Mouse (Mus musculus) forebrain, embryonic 10.5 days (tissue): Measurements from ENCODE around the gene Gpr153. TPM values are rescaled to one million over a fixed set of nuclear protein-coding genes. Genes with fewer than 3 reads are reported as not detected.

Experiments used
- DNase-seq: peaks from one replicate; pipeline ENCODE4 v3.0.0-alpha.2; 2017; ENCODE audit warnings: low spot score; ENCODE audit errors: extremely low spot score
- H3K27ac ChIP-seq: fragments of 300-500 bp; sonication (generic); 2 replicates; pipeline ENCODE4 v1.5.1; 2016; ENCODE audit warnings: mild to moderate bottlenecking
- H3K27me3 ChIP-seq: fragments of 300-500 bp; sonication (generic); 2 replicates; pipeline ENCODE4 v1.6.1; 2016; ENCODE audit warnings: mild to moderate bottlenecking; ENCODE audit not compliant: poor library complexity, severe bottlenecking
- H3K36me3 ChIP-seq: fragments of 300-500 bp; sonication (generic); replicated peaks from 2 replicates; pipeline ENCODE4 v1.6.1; 2016; ENCODE audit warnings: mild to moderate bottlenecking, moderate library complexity
- H3K4me1 ChIP-seq: fragments of 300-500 bp; sonication (generic); 2 replicates; pipeline ENCODE4 v1.6.1; 2016
- H3K4me3 ChIP-seq: fragments of 300-500 bp; sonication (generic); 2 replicates; pipeline ENCODE4 v1.5.1; 2016; ENCODE audit warnings: mild to moderate bottlenecking, moderate library complexity
- H3K9me3 ChIP-seq: fragments of 300-500 bp; sonication (generic); 2 replicates; pipeline ENCODE4 v1.6.1; 2016; ENCODE audit warnings: mild to moderate bottlenecking, moderate library complexity
- WGBS: fragments of 180-500 bp; shearing (Covaris S2); methylation state at CpG from one replicate; pipeline ENCODE4 v1.1.7; 2016; 5-methylcytosine and 5-hydroxymethylcytosine counted together
- polyA plus RNA-seq: library from polyadenylated mRNA; unstranded; fragments of >200 nt; fragmentation: Nextera tagmentation; extraction: Ambion mirVana; gene quantifications from 2 replicates; pipeline ENCODE4 v1.2.1, GENCODE M21; 2016

Gpr153 gene
- polyA plus RNA-seq, 1 experiment from 2014 or later = 3.0 TPM

- no peak overlapping the region for H3K27ac ChIP-seq
- DNase-seq = no peak
- peaks cover 17% of the 10 kb centered on the region for H3K27me3 ChIP-seq
- H3K36me3 ChIP-seq = peaks cover 18% of the 10 kb centered on the region
- H3K4me3 ChIP-seq = no peak overlapping the region
- peaks cover 50% of the 10 kb centered on the region for H3K4me1 ChIP-seq
- WGBS = 91% methylated on average over 13 of the region's 13 CpGs
- H3K9me3 ChIP-seq = no peaks in the 10 kb centered on the region
Observed at GRCm38 (mm10) chr4:152267748-152268369, 6.2 kb upstream of the Gpr153 start.

DNA sequence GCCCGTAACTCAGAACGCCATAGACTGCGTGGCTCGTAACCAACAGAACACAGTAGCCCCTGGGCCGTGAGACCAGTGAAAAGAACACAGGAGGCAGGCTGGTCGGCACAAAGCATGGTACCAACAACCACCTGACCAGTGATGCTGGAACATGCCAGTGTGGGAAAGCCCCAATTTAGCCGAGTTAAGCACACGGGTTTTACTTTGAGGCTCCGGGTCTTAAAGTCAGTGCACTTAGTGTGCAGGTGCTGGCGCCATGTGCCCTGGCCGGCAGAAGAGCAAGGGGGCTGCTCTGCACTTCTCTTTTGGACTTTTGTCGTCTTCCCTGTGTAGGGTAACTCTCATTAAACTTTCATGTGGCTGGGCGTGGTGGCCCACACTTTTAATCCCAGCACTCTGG lies 4.1 kb upstream of the Gpr153 start:
- Histone ChIP-seq H3K36me3 (peaks cover 15% of the 10 kb centered on the region), H3K27me3 (peaks cover 38% of the 10 kb centered on the region)

DNA sequence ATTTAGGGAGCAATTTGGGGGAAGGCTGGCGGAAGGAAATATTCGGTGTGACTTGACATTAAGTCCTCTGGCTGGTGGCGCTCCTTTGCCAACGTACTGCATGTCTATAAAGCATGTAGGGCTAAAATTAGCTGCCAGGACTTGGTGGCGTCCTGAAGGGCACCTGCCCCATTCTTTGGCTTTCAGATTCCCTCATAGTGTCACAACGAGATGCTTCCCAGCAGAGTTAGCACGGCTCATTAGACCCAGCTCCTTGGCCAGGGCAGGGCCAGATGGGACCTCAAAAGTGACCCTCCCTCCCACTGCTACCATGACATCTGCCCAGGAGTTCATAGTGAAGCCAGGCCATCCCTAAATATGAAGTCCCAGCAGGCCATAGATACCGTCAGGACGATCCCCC lies 3.4 kb upstream of the Gpr153 start:
- 84% methylated on average over 9 of the region's 9 CpGs for WGBS
- no peak for DNase-seq
- H3K4me3 ChIP-seq = no peak overlapping the region
- peaks cover 53% of the 10 kb centered on the region for H3K4me1 ChIP-seq
- H3K27ac ChIP-seq = no peak overlapping the region
- H3K27me3 ChIP-seq = peaks cover 44% of the 10 kb centered on the region
- H3K9me3 ChIP-seq = no peaks in the 10 kb centered on the region
- peaks cover 11% of the 10 kb centered on the region for H3K36me3 ChIP-seq

More for the DNA sequence above, 4.1 kb upstream of the Gpr153 start:
- H3K4me3 ChIP-seq = no peak overlapping the region
- WGBS = 90% methylated on average over 13 of the region's 13 CpGs
- peaks cover 50% of the 10 kb centered on the region for H3K4me1 ChIP-seq
- no peak for DNase-seq
- no peaks in the 10 kb centered on the region for H3K9me3 ChIP-seq
- no peak overlapping the region for H3K27ac ChIP-seq

DNA sequence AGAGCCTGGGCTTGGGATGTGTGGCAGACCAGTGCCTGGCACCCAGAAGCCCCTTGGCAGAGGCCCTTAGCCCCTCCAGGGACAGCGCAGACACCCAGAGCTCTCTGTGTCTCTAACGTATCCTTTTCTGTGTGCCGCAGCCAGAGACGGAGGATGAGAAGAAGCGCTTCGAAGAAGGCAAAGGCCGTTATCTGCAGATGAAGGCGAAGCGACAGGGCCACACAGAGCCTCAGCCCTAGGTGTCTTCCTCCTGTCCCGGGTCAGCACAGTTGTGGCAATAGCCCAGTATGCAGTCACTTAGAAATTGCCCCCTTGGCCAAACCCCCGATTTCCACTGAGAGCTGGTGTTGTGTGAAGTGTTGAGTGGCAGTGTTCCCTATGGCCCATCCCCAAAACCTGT lies 2.7 kb upstream of the Gpr153 start:
- H3K4me3 ChIP-seq = no peak overlapping the region
- WGBS = 90% methylated on average over 11 of the region's 11 CpGs
- H3K9me3 ChIP-seq = no peaks in the 10 kb centered on the region
- no peak for DNase-seq
- peaks cover 11% of the 10 kb centered on the region for H3K36me3 ChIP-seq
- no peak overlapping the region for H3K27ac ChIP-seq
- peaks cover 47% of the 10 kb centered on the region for H3K4me1 ChIP-seq
- H3K27me3 ChIP-seq = peaks cover 52% of the 10 kb centered on the region

DNA sequence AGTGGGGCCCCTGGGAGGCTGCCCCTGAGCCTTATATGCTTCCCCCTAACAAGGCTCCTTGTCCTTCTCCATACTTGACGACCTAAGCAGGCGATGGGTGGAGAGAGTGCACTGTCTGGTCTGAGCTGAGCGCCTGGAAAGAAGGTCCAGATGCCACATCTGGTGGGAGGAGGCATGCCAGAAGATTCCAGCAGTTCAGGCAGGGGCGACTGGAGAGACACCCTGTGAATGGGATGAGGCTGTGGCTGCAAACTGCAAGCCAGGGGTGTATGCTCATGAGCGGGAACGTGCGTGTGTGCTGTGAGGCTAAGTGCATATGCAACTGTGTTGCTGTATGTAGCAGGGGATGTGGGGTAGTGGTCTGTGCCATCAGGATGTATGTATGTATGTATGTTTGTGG lies 2.0 kb upstream of the Gpr153 start:
- Histone ChIP-seq H3K4me1 (peaks cover 52% of the 10 kb centered on the region), H3K9me3 (no peaks in the 10 kb centered on the region), H3K27ac (peak overlapping the region; percentile 13; the same call in 1 of the 2 replicates), H3K4me3 (no peak overlapping the region), H3K36me3 (peaks cover 11% of the 10 kb centered on the region), H3K27me3 (peaks cover 58% of the 10 kb centered on the region)
- DNase-seq = no peak
- 74% methylated on average over 7 of the region's 7 CpGs for WGBS

- H3K4me1 ChIP-seq = peaks cover 52% of the 10 kb centered on the region
- H3K27ac ChIP-seq = no peak overlapping the region
- WGBS = 38% methylated on average over 9 of the region's 9 CpGs
- peaks cover 64% of the 10 kb centered on the region for H3K27me3 ChIP-seq
- H3K4me3 ChIP-seq = no peak overlapping the region
- peaks cover 9% of the 10 kb centered on the region for H3K36me3 ChIP-seq
- no peaks in the 10 kb centered on the region for H3K9me3 ChIP-seq
- DNase-seq = no peak
Observed at GRCm38 (mm10) chr4:152272449-152273049, 1.5 kb upstream of the Gpr153 start.

- Histone ChIP-seq H3K9me3 (no peaks in the 10 kb centered on the region), H3K27me3 (peaks cover 63% of the 10 kb centered on the region), H3K4me3 (peak overlapping the region; percentile 73; the same call in 1 of the 2 replicates), H3K36me3 (peaks cover 2% of the 10 kb centered on the region), H3K4me1 (peaks cover 52% of the 10 kb centered on the region), H3K27ac (peak overlapping the region; percentile 84; the same call in 1 of the 2 replicates)
- no peak for DNase-seq
- WGBS = 27% methylated on average over 3 of the region's 3 CpGs
Observed at GRCm38 (mm10) chr4:152273191-152273590, 841 bp upstream of the Gpr153 start.

DNA sequence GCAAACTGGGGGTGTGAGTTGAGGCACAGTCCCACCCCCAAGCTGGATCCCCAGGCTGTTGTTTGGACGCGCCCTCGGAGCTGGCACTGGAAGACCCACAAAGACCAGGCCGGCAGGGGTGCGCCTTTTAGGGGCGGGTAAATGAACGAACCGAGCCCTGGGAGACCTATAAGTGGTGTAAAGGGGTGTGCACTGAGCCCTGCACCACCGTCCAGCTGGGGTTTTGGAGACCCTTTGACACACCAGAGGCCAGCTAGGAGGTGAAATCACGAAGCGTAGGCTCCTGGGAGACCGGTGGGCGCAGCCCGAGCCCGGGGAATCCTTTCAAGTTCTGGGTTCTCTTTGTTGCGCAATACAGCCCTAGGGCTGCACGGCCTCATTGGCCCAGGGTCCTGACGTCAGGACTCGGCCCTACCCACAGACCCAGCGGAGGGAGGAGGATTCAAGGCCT lies 674 bp downstream of the Gpr153 start:
- peak; percentile 53 for DNase-seq
- Histone ChIP-seq H3K36me3 (no peaks in the 10 kb centered on the region), H3K4me3 (peak overlapping the region; percentile 73), H3K27ac (peak overlapping the region; percentile 84), H3K27me3 (peaks cover 71% of the 10 kb centered on the region), H3K4me1 (peaks cover 52% of the 10 kb centered on the region), H3K9me3 (no peaks in the 10 kb centered on the region)
- under 1% methylated on average over 20 of the region's 20 CpGs for WGBS

DNA sequence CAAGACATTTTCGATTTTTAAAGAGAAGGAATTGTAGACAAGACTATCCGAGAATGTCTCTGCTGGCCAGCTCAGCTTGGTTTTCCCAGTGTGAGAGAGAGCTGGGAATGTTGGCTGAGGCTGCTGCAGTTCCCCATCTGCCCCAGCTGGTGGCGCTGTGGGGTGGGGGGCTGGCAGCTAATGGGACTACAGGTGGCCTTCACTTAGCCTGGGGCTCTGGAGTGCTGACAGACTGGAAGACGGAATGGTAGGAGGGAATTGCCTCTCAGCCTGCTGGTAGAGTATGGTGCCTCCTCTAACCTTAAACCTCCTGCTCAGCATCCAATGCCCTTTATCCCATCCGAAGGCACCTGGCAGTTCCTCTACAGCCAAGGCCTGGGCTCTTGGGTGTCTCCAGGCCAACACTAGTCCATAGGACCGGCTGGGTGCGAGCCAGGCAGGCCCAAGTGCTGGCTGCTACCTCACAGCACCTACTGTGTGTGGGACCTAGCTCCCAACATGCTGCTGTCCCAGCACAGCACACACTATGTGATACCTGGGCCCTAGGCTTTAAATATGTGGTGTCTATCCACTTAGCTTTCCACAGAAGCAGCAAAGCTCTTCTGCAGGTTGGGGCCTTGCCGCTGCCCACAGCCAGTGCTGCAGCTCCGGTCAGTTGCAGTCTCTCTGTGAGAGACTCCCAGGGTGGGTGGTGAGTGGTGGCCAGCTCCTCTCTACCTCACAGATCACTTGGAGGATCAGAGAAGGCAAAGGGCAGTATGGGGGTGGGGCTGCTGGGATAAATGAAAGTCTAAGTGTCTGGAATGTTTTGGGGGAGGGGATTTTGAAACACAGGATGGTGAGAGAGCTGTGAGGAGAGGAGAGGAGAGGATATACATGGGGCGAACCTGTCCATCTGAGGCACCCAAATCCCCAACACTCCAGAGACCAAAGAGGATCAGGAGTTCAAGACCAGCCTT lies 2.6 kb downstream of the Gpr153 start:
- Histone ChIP-seq H3K36me3 (peaks cover 2% of the 10 kb centered on the region; the same call in 1 of the 2 replicates), H3K27me3 (peaks cover 89% of the 10 kb centered on the region), H3K27ac (no peak overlapping the region), H3K4me3 (no peak overlapping the region), H3K4me1 (peaks cover 48% of the 10 kb centered on the region), H3K9me3 (no peaks in the 10 kb centered on the region)
- DNase-seq = peak; percentile 62
- 50% methylated on average over 10 of the region's 10 CpGs for WGBS

DNA sequence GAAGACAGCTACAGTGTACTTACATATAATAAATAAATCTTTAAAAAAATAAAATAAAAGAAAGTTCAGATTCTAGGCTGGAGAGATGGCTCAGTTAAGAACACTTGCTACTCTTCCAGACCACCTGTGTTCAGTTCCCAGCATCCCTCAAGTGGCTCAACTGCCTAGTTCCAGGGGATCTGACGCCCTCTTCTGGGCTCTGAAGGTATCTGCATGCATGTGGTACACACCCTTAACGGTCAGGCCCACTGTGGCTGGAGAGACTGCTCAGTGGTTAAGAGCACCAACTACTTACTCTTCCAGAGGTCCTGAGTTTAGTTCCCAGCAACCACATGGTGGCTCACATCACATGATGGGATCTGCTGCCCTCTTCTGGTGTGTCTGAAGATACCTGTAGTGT lies 3.9 kb downstream of the Gpr153 start:
- Histone ChIP-seq H3K36me3 (peaks cover 2% of the 10 kb centered on the region; the same call in 1 of the 2 replicates), H3K27me3 (peaks cover 89% of the 10 kb centered on the region), H3K27ac (no peak overlapping the region), H3K9me3 (no peaks in the 10 kb centered on the region), H3K4me3 (no peak overlapping the region), H3K4me1 (peaks cover 38% of the 10 kb centered on the region)
- no peak for DNase-seq
- 75% methylated on average over 2 of the region's 2 CpGs for WGBS

- no peak overlapping the region for H3K27ac ChIP-seq
- no peaks in the 10 kb centered on the region for H3K9me3 ChIP-seq
- peaks cover 38% of the 10 kb centered on the region for H3K4me1 ChIP-seq
- 91% methylated on average over 23 of the region's 23 CpGs for WGBS
- DNase-seq = no peak
- peaks cover 2% of the 10 kb centered on the region; the same call in 1 of the 2 replicates for H3K36me3 ChIP-seq
- H3K4me3 ChIP-seq = no peak overlapping the region
- peaks cover 89% of the 10 kb centered on the region for H3K27me3 ChIP-seq
Observed at GRCm38 (mm10) chr4:152278986-152279385, 5.0 kb downstream of the Gpr153 start.

DNA sequence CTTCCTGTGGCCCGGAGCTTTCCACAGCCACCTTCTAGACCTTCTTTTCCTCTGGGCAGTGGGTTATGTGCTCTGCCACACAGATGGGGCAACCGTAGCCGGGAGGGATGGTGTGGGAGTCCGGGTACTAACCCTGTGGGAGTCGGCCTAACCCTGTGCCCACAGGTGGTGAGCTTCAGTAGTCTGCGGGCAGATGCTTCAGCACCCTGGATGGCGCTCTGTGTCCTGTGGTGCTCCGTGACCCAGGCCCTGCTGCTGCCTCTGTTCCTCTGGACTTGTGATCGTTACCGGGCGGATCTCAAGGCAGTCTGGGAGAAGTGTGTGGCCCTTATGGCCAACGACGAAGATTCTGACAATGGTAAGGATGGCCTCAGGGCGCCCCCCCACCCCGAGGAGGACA lies 7.6 kb downstream of the Gpr153 start:
- WGBS = 47% methylated on average over 15 of the region's 15 CpGs
- Histone ChIP-seq H3K4me1 (peaks cover 29% of the 10 kb centered on the region), H3K36me3 (peaks cover 2% of the 10 kb centered on the region; the same call in 1 of the 2 replicates), H3K27me3 (peaks cover 89% of the 10 kb centered on the region), H3K4me3 (no peak overlapping the region), H3K27ac (no peak overlapping the region), H3K9me3 (no peaks in the 10 kb centered on the region)
- DNase-seq = no peak
